Mouse (Mus musculus): ENCODE measurements around the gene Bend7. TPM values are rescaled to one million over a fixed set of nuclear protein-coding genes. Genes with fewer than 3 reads are reported as not detected.

Bend7 gene
- polyA plus RNA-seq, 1 experiment from 2014 or later, result 6.8 TPM

DNA sequence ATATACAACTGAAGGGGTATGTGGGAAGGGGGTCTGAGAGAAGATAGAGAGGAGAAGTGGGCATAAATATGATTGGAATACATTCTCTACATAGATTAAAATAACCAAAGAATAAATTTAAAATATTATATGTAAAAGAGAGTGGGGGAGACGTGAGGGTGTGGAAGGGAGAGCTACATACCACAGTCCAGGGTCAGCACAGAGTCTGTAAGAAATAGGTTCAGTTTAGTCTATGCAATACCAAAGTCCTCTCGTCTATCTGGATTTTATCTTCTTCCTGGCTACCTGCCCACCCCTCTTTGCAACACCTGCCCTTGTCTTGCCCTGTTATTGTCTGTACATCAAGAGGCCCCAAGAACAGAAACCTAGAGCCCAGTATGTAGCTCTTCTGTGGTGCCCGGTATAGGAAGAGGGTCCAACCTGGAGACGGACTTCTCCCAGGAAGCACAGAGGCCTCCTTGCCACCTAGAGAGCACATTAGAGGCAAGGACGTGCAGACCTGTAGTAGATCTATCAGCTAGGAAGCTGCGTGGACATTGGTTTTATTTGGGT, 110.9 kb downstream of the Bend7 start:
- no peaks in the 10 kb centered on the region for H3K4me1 ChIP-seq (ENCODE audit: control insufficient read depth, insufficient read depth, low read length)
- ATAC-seq (ENCODE audit: low FRiP score, low TSS enrichment) (no peak), DNase-seq (no peak)
- H3K9me3 ChIP-seq (ENCODE audit: control insufficient read depth, low read length), result no peaks in the 10 kb centered on the region
- no peak overlapping the region for H3K9ac ChIP-seq (replicated peaks; ENCODE audit: low read length)
- no peak overlapping the region for H3K4me2 ChIP-seq (ENCODE audit: low read length)
- H3K36me3 ChIP-seq (ENCODE audit: control insufficient read depth, insufficient read depth, low read length), result no peaks in the 10 kb centered on the region
- H3K27me3 ChIP-seq (ENCODE audit: control insufficient read depth, insufficient read depth, low read length), result no peaks in the 10 kb centered on the region
- H3K27ac ChIP-seq (replicated peaks; ENCODE audit: low read depth, low read length), result no peak overlapping the region
- WGBS, result 91% methylated on average over 6 of the region's 6 CpGs
- H3K4me3 ChIP-seq (replicated peaks; ENCODE audit: low read depth, low read length), result no peak overlapping the region

DNA sequence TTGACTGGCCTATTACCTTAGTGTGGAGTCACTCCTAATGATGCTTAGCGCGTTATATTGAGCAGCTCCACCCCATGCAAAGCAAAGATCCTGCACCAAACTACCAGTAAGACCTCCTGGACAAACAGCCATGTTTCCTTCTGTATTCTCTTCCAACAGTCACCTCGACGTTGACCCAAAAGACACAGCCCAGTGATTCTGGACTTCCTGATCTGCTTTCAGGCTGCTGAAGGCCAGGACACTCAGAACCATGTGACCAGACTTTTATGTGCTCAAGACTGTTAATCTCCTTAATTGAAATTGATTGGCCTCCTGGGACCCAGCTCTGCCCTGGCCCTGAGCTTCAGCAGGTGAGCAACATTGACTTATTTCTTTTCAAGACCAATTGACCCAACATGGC, 111.4 kb downstream of the Bend7 start:
- ATAC-seq (ENCODE audit: low FRiP score, low TSS enrichment) (no peak), DNase-seq (no peak)
- no peaks in the 10 kb centered on the region for H3K9me3 ChIP-seq (ENCODE audit: control insufficient read depth, low read length)
- WGBS, result 83% methylated on average over 4 of the region's 4 CpGs
- no peak overlapping the region for H3K27ac ChIP-seq (replicated peaks; ENCODE audit: low read depth, low read length)
- H3K27me3 ChIP-seq (ENCODE audit: control insufficient read depth, insufficient read depth, low read length), result no peaks in the 10 kb centered on the region
- H3K4me1 ChIP-seq (ENCODE audit: control insufficient read depth, insufficient read depth, low read length), result no peaks in the 10 kb centered on the region
- H3K4me3 ChIP-seq (replicated peaks; ENCODE audit: low read depth, low read length), result no peak overlapping the region
- H3K4me2 ChIP-seq (ENCODE audit: low read length), result no peak overlapping the region
- H3K9ac ChIP-seq (replicated peaks; ENCODE audit: low read length), result no peak overlapping the region
- no peaks in the 10 kb centered on the region for H3K36me3 ChIP-seq (ENCODE audit: control insufficient read depth, insufficient read depth, low read length)

DNA sequence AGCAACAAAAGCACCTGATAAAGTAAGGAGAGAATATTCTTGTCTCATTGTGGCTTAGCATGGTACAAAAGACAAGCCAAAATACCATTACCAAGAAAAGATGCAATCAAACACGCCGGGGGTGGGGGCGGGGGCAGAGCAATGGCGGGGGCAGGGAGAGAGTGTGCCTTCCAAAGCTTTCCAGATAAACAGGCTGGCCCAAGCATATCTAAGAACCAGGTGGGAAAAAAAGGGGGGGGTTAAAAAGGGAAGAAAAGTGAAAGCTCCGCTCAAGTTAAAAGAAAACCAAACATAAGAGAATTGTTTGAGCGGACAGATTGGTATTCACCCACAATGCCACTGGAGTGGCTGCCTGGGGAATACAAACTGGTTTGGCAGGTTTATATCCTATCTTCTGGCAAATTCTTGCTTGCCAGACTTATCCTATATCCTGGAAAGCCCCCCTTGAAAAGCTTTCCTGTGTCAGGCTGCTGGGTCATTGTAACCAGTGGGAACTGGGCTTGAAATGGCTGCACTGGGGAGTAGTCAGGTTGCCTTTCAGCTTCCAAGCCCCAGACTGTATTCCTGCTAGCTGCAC, 111.9 kb downstream of the Bend7 start:
- Histone ChIP-seq H3K27ac (replicated peaks; ENCODE audit: low read depth, low read length) (no peak overlapping the region), H3K4me2 (ENCODE audit: low read length) (no peak overlapping the region), H3K9ac (replicated peaks; ENCODE audit: low read length) (no peak overlapping the region), H3K9me3 (ENCODE audit: control insufficient read depth, low read length) (no peaks in the 10 kb centered on the region), H3K4me3 (replicated peaks; ENCODE audit: low read depth, low read length) (no peak overlapping the region), H3K27me3 (ENCODE audit: control insufficient read depth, insufficient read depth, low read length) (no peaks in the 10 kb centered on the region), H3K4me1 (ENCODE audit: control insufficient read depth, insufficient read depth, low read length) (no peaks in the 10 kb centered on the region), H3K36me3 (ENCODE audit: control insufficient read depth, insufficient read depth, low read length) (no peaks in the 10 kb centered on the region)
- WGBS, result 82% methylated on average over 6 of the region's 6 CpGs
- ATAC-seq (ENCODE audit: low FRiP score, low TSS enrichment), result no peak
- no peak for DNase-seq

DNA sequence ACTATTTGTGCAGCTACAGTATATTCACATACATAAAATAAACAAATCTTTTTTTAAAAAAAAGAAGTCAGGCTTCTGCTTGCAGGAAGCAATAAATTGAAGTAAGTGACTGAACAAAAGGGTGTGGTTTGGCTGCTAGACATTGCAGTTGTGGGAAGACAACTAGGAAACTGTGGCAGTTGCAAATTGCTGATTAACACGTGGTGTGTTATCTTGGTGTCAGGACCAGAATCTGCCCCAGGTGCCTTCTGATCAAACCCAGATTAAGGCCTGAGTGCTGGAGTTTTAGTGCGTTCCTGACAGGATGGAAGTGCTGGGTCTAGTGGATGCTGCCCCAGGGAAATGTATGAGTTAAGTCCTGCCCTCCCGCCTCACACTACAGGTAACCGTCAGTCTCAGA, 113.9 kb downstream of the Bend7 start:
- Histone ChIP-seq H3K4me1 (ENCODE audit: control insufficient read depth, insufficient read depth, low read length) (no peaks in the 10 kb centered on the region), H3K36me3 (ENCODE audit: control insufficient read depth, insufficient read depth, low read length) (no peaks in the 10 kb centered on the region), H3K27me3 (ENCODE audit: control insufficient read depth, insufficient read depth, low read length) (no peaks in the 10 kb centered on the region), H3K9ac (replicated peaks; ENCODE audit: low read length) (no peak overlapping the region), H3K9me3 (ENCODE audit: control insufficient read depth, low read length) (no peaks in the 10 kb centered on the region), H3K27ac (replicated peaks; ENCODE audit: low read depth, low read length) (no peak overlapping the region), H3K4me3 (replicated peaks; ENCODE audit: low read depth, low read length) (no peak overlapping the region), H3K4me2 (ENCODE audit: low read length) (no peak overlapping the region)
- ATAC-seq (ENCODE audit: low FRiP score, low TSS enrichment) (no peak), DNase-seq (no peak)
- 87% methylated on average over 4 of the region's 4 CpGs for WGBS

DNA sequence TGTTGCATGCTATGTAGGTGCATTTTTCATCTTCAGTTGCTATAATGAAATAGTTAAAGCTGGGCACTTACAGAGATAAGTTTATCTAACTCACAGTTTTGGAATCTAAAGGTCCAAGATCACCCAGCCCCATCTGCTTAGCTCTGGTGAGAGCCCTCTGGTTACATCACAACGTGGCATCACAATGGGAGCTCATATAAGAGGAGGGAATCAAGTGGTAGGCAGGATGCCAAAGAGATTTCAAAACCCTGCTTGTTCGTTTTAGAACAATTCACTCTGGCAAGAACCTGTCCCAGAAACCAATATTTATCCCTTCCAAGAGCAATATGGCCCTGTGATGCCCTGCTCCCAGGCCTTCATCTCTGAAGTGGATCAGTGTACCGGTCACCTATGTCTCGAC, 114.5 kb downstream of the Bend7 start:
- Histone ChIP-seq H3K9ac (replicated peaks; ENCODE audit: low read length) (no peak overlapping the region), H3K4me3 (replicated peaks; ENCODE audit: low read depth, low read length) (no peak overlapping the region), H3K4me1 (ENCODE audit: control insufficient read depth, insufficient read depth, low read length) (no peaks in the 10 kb centered on the region), H3K36me3 (ENCODE audit: control insufficient read depth, insufficient read depth, low read length) (no peaks in the 10 kb centered on the region), H3K4me2 (ENCODE audit: low read length) (no peak overlapping the region), H3K27me3 (ENCODE audit: control insufficient read depth, insufficient read depth, low read length) (no peaks in the 10 kb centered on the region), H3K9me3 (ENCODE audit: control insufficient read depth, low read length) (no peaks in the 10 kb centered on the region), H3K27ac (replicated peaks; ENCODE audit: low read depth, low read length) (no peak overlapping the region)
- no peak for DNase-seq
- ATAC-seq (ENCODE audit: low FRiP score, low TSS enrichment), result no peak
- WGBS, result 78% methylated on average over 4 of the region's 4 CpGs

DNA sequence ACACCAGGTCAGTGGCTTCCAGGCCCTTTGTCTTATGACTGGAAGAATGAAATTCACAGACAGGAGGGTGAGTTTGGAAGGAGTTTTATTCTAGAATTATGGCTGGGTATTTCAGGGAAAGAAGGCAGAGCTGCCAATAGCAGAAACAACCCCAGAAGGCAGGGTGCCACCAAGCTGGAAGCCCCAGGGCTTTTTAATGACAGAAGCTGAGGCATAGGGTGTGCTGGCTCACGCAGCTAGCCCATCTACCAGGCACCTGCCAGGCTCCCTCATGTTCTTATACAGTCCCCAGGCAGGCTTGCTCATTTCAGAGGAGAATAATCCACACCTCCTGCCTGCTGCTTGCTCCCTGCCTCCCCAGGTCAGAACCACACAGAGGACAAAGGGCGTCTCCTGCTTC, 131.8 kb downstream of the Bend7 start:
- H3K9ac ChIP-seq (replicated peaks; ENCODE audit: low read length), result no peak overlapping the region
- no peak for ATAC-seq (ENCODE audit: low FRiP score, low TSS enrichment)
- no peak overlapping the region for H3K4me3 ChIP-seq (replicated peaks; ENCODE audit: low read depth, low read length)
- DNase-seq, result no peak
- WGBS, result 87% methylated on average over 2 of the region's 2 CpGs
- no peaks in the 10 kb centered on the region for H3K9me3 ChIP-seq (ENCODE audit: control insufficient read depth, low read length)
- no peak overlapping the region for H3K4me2 ChIP-seq (ENCODE audit: low read length)
- H3K36me3 ChIP-seq (ENCODE audit: control insufficient read depth, insufficient read depth, low read length), result no peaks in the 10 kb centered on the region
- no peaks in the 10 kb centered on the region for H3K27me3 ChIP-seq (ENCODE audit: control insufficient read depth, insufficient read depth, low read length)
- no peaks in the 10 kb centered on the region for H3K4me1 ChIP-seq (ENCODE audit: control insufficient read depth, insufficient read depth, low read length)
- no peak overlapping the region for H3K27ac ChIP-seq (replicated peaks; ENCODE audit: low read depth, low read length)

Other genes starting within 250 kb of the Bend7 start
- gene Prpf18, start 65.7 kb upstream of the Bend7 start, polyA plus RNA-seq (2014; fragmentation: Nextera tagmentation; extraction: Ambion mirVana), result 41.0 and 49.1 TPM in 2 replicates
- 50.9 and 83.9 TPM in 2 replicates for gene Sephs1, start 163.7 kb downstream of the Bend7 start, polyA plus RNA-seq (2014; fragmentation: Nextera tagmentation; extraction: Ambion mirVana)
- gene Phyh, start 201.2 kb downstream of the Bend7 start, polyA plus RNA-seq (2014; fragmentation: Nextera tagmentation; extraction: Ambion mirVana), result 63.1 and 64.3 TPM in 2 replicates